Mouse (Mus musculus) cerebral cortex, adult 2 months (tissue): ENCODE results near the gene Ntm.

ENCODE experiments used
- WGBS: fragments of 180-500 bp; shearing (Covaris S2); methylation state at CpG from one replicate; pipeline ENCODE4 v1.1.7; 2018; 5-methylcytosine and 5-hydroxymethylcytosine counted together

Gene Ntm

GRCm38 (mm10) chr9:29130717-29131292, 832.1 kb downstream of the Ntm start:
- WGBS, result 63% methylated on average over 5 of the region's 5 CpGs

- WGBS, result 57% methylated on average over 4 of the region's 4 CpGs
Measured at GRCm38 (mm10) chr9:29130316-29130715, 832.6 kb downstream of the Ntm start.

- 63% methylated on average over 2 of the region's 2 CpGs for WGBS
Measured at GRCm38 (mm10) chr9:29128416-29128815, 834.5 kb downstream of the Ntm start.

GRCm38 (mm10) chr9:29124455-29124854, 838.5 kb downstream of the Ntm start:
- 79% methylated on average over 3 of the region's 3 CpGs for WGBS

- 88% methylated on average over 2 of the region's 2 CpGs for WGBS
Measured at GRCm38 (mm10) chr9:29123828-29124227, 839.1 kb downstream of the Ntm start.

- WGBS, result 73% methylated on average over 2 of the region's 2 CpGs
Measured at GRCm38 (mm10) chr9:29117561-29118112, 845.3 kb downstream of the Ntm start.

- WGBS, result 31% methylated on average over 2 of the region's 2 CpGs
Measured at GRCm38 (mm10) chr9:29115337-29115736, 847.6 kb downstream of the Ntm start.

- 57% methylated on average over 3 of the region's 3 CpGs for WGBS
Measured at GRCm38 (mm10) chr9:29106771-29107170, 856.2 kb downstream of the Ntm start.

GRCm38 (mm10) chr9:29104442-29104841, 858.5 kb downstream of the Ntm start:
- 54% methylated on average over 5 of the region's 5 CpGs for WGBS

GRCm38 (mm10) chr9:29103993-29104392, 858.9 kb downstream of the Ntm start:
- 41% methylated on average over 6 of the region's 6 CpGs for WGBS

- WGBS, result 52% methylated on average over 5 of the region's 5 CpGs
Measured at GRCm38 (mm10) chr9:29100624-29101023, 862.3 kb downstream of the Ntm start.

GRCm38 (mm10) chr9:29088657-29089056, 874.3 kb downstream of the Ntm start:
- 63% methylated on average over 5 of the region's 5 CpGs for WGBS

GRCm38 (mm10) chr9:29087656-29088055, 875.3 kb downstream of the Ntm start:
- WGBS, result 48% methylated on average over 4 of the region's 4 CpGs

- 47% methylated on average over 5 of the region's 5 CpGs for WGBS
Measured at GRCm38 (mm10) chr9:29075924-29076577, 886.9 kb downstream of the Ntm start.

GRCm38 (mm10) chr9:29075243-29075642, 887.7 kb downstream of the Ntm start:
- WGBS, result 86% methylated on average over 2 of the region's 2 CpGs

- WGBS, result 75% methylated on average over 2 of the region's 2 CpGs
Measured at GRCm38 (mm10) chr9:29074494-29074893, 888.4 kb downstream of the Ntm start.

GRCm38 (mm10) chr9:29071997-29072396, 890.9 kb downstream of the Ntm start:
- WGBS, result 72% methylated on average over 1 of the region's 1 CpGs

GRCm38 (mm10) chr9:29067572-29067971, 895.4 kb downstream of the Ntm start:
- WGBS, result 76% methylated on average over 5 of the region's 5 CpGs

- WGBS, result 73% methylated on average over 6 of the region's 6 CpGs
Measured at GRCm38 (mm10) chr9:29060293-29060692, 902.6 kb downstream of the Ntm start.

- WGBS, result 72% methylated on average over 8 of the region's 8 CpGs
Measured at GRCm38 (mm10) chr9:29058811-29059210, 904.1 kb downstream of the Ntm start.

GRCm38 (mm10) chr9:29055637-29056036, 907.3 kb downstream of the Ntm start:
- WGBS, result 96% methylated on average over 2 of the region's 2 CpGs

- WGBS, result 45% methylated on average over 3 of the region's 3 CpGs
Measured at GRCm38 (mm10) chr9:29036466-29036865, 926.5 kb downstream of the Ntm start.

GRCm38 (mm10) chr9:29036058-29036457, 926.9 kb downstream of the Ntm start:
- 30% methylated on average over 4 of the region's 4 CpGs for WGBS
